Mouse (Mus musculus) neural tube, postnatal 0 days (tissue): ENCODE results near the gene Olfr193. TPM values are rescaled to one million over a fixed set of nuclear protein-coding genes. Genes with fewer than 3 reads are reported as not detected.

Experiments
- polyA plus RNA-seq: library from polyadenylated mRNA; unstranded; fragments of >200 nt; fragmentation: Nextera tagmentation; extraction: Ambion mirVana; gene quantifications from 2 replicates; pipeline ENCODE4 v1.2.1, GENCODE M21; 2015

The Olfr193 gene
- polyA plus RNA-seq = not detected in 2 replicates

DNA sequence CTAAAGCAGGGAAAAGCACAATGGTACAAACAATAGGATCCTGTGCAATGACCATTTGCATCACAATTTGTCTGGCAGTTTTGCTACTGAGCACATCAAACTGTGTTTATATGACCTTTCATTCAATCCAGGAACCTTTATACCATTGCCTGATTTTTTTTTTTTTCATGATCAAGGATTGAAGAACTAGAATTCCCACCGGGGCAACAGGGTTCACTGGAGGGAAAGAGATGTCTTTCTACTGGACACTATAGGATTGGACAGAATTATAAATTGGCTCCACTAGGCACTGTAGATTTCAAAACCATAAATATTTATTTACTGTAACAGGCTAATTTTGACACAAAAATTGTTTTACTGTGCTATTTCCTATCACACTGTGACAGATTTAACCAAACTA, at the start of gene Olfr193:
Gene Olfr193, minus strand, starts transcription at position 101 of the 400 bp plus-strand sequence.

DNA sequence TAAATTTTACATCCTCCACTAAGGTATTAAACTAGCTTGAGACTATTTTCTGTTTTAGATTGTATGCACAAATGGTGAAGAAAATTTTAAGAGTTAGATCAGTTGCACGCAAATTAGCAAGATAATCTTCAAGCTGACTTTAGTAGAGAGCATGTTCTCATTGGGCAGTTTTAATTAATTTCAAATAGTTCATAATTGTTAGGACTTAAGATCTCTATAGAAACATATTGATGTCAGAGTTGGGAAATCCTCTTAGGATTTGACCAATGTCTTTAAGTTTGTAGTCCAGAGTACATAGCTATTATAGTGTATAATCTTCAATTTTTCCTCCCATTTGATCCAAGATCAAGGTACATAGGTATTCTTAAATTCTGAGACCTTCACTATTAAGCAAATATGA, 35.1 kb upstream of the Olfr193 start, which contains the start of gene Olfr195:
Gene Olfr195, plus strand, starts transcription at position 301 of the 400 bp plus-strand sequence.

DNA sequence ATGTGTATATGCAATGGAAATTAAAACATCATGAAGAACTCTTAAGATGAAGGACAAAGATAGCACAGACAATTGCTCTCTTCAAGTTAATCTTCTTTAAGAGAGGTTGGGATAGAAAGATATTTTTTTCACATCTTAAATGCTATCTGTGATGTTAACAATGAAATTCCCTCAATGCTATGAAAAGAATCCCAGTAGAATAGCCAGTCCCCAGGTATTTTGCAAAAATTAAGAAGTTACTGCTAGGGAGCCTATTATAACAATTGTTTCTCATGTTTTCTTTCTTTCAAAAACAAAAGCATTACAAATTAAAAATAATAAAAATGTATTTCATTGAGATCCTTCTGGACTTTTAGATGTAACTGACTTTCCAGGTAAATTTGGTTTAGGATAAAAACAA, 9.3 kb upstream of the Olfr193 start, which contains the start of gene Olfr194:
Gene Olfr194, minus strand, starts transcription at position 101 of the 400 bp plus-strand sequence.

DNA sequence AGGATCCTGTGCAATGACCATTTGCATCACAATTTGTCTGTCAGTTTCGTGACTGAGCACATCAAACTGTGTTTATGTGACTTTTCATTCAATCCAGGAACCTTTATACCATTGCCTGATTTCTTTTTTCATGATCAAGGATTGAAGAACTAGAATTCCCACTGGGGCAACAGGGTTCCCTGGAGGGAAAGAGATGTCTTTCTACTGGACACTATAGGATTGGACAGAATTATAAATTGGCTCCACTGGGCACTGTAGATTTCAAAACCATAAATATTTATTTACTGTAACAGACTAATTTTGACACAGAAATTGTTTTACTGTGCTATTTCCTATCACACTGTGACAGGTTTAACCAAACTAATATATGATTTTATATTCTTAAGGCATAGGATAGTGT, 22.0 kb downstream of the Olfr193 start, which contains the start of gene Olfr191:
Gene Olfr191, minus strand, starts transcription at position 101 of the 400 bp plus-strand sequence.

DNA sequence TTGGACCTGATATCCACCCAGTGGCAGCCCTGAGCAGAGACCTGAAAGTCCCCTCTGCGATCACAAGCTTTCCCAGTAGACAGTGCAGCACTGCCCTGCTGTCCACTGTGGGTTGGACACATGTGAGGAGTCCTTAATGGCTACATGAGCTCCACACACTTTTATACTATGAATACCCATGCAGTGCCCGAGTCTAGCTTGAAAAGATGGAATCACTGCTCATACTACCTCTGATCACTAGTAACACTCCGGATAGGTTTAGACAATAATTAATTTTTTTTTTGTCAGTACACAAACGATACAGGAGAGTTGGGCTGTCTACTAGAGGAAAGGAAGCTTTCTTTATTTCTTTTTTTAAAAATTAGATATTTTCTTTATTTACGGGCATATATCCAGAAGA, 33.8 kb downstream of the Olfr193 start, which contains the start of gene Olfr190:
Gene Olfr190, minus strand, starts transcription at position 101 of the 400 bp plus-strand sequence.

Other genes starting within 250 kb of the Olfr193 start
- gene Olfr177, start 237.1 kb downstream of the Olfr193 start, polyA plus RNA-seq = not detected in 2 replicates
- gene Olfr178, start 219.8 kb downstream of the Olfr193 start, polyA plus RNA-seq = not detected in 2 replicates
- gene Olfr181, start 183.1 kb downstream of the Olfr193 start, polyA plus RNA-seq = not detected in 2 replicates
- not detected in 2 replicates for gene Olfr180, start 182.5 kb downstream of the Olfr193 start, polyA plus RNA-seq
- not detected in 2 replicates for gene Olfr183, start 116.5 kb downstream of the Olfr193 start, polyA plus RNA-seq
- not detected in 2 replicates for gene Olfr186, start 81.6 kb downstream of the Olfr193 start, polyA plus RNA-seq
- not detected in 2 replicates for gene Olfr187, start 72.1 kb downstream of the Olfr193 start, polyA plus RNA-seq
- not detected in 2 replicates for gene Olfr190, start 33.9 kb downstream of the Olfr193 start, polyA plus RNA-seq
- gene Olfr191, start 22.1 kb downstream of the Olfr193 start, polyA plus RNA-seq = not detected in 2 replicates
- gene Olfr194, start 9.2 kb upstream of the Olfr193 start, polyA plus RNA-seq = not detected in 2 replicates
- not detected in 2 replicates for gene Olfr195, start 35.2 kb upstream of the Olfr193 start, polyA plus RNA-seq
- not detected in 2 replicates for gene Olfr196, start 58.6 kb upstream of the Olfr193 start, polyA plus RNA-seq
- gene Olfr198, start 91.7 kb upstream of the Olfr193 start, polyA plus RNA-seq = not detected in 2 replicates
- gene Olfr199, start 107.9 kb upstream of the Olfr193 start, polyA plus RNA-seq = not detected in 2 replicates
- not detected in 2 replicates for gene Olfr201, start 160.8 kb upstream of the Olfr193 start, polyA plus RNA-seq
- gene Olfr202, start 174.9 kb upstream of the Olfr193 start, polyA plus RNA-seq = not detected in 2 replicates
- not detected in 2 replicates for gene Olfr203, start 187.0 kb upstream of the Olfr193 start, polyA plus RNA-seq
- gene Olfr204, start 206.4 kb upstream of the Olfr193 start, polyA plus RNA-seq = not detected in 2 replicates
- not detected in 2 replicates for gene Olfr205, start 219.3 kb upstream of the Olfr193 start, polyA plus RNA-seq
- not detected in 2 replicates for gene Olfr206, start 237.4 kb upstream of the Olfr193 start, polyA plus RNA-seq